Mouse (Mus musculus) ES-E14 (cell line): ENCODE measurements around the gene Zfp524. TPM values are rescaled to one million over a fixed set of nuclear protein-coding genes. Genes with fewer than 3 reads are reported as not detected.

Experiments
- DNase-seq: peaks from one replicate; pipeline ENCODE4 v3.0.0-alpha.2; 2013; ENCODE audit warnings: low read depth, low spot score
- H3K27ac ChIP-seq: 2 replicates; pipeline ENCODE4 v1.5.1; 2012; ENCODE audit warnings: low read depth, mild to moderate bottlenecking, low read length, moderate library complexity, mixed read lengths; ENCODE audit not compliant: poor library complexity, insufficient read depth, severe bottlenecking
- H3K36me3 ChIP-seq: 2 replicates; pipeline ENCODE4 v1.6.1; 2012; ENCODE audit warnings: mild to moderate bottlenecking, low read length, moderate library complexity, mixed read lengths; ENCODE audit not compliant: control insufficient read depth, poor library complexity, insufficient read depth, severe bottlenecking
- H3K4me1 ChIP-seq, 2 experiments: fragments of 150-350 bp in 1 of 2; sonication (generic) in 1 of 2; 2 replicates each; pipeline ENCODE4 v1.6.1; 2012; ENCODE audit warnings: low read length in 2 of 2, mild to moderate bottlenecking in 1 of 2, mixed read lengths in 1 of 2; ENCODE audit not compliant: control insufficient read depth in 2 of 2, insufficient read depth in 2 of 2, poor library complexity in 1 of 2
- H3K4me3 ChIP-seq, 2 experiments: fragments of 150-350 bp in 1 of 2; sonication (generic) in 1 of 2; 2 replicates each; pipeline ENCODE4 v1.5.1; 2012; ENCODE audit warnings: low read length in 2 of 2, low read depth in 1 of 2, mild to moderate bottlenecking in 1 of 2, mixed read lengths in 1 of 2; ENCODE audit not compliant: insufficient read depth in 1 of 2, poor library complexity in 1 of 2, severe bottlenecking in 1 of 2
- H3K9ac ChIP-seq: 2 replicates; pipeline ENCODE4 v1.6.1; 2012; ENCODE audit warnings: low read depth, mild to moderate bottlenecking, low read length, mixed read lengths; ENCODE audit not compliant: poor library complexity, insufficient read depth, severe bottlenecking
- H3K9me3 ChIP-seq: fragments of 150-350 bp; sonication (generic); 2 replicates; pipeline ENCODE4 v1.6.1; 2012; ENCODE audit warnings: low read depth, mild to moderate bottlenecking, low read length; ENCODE audit not compliant: control insufficient read depth, insufficient read depth
- CHD2 ChIP-seq: IDR thresholded peaks from 2 replicates; pipeline ENCODE4 v1.6.1; 2014; ENCODE audit warnings: mild to moderate bottlenecking, low read depth, low read length, inconsistent platforms
- HCFC1 ChIP-seq: IDR thresholded peaks from 2 replicates; pipeline ENCODE4 v1.6.1; 2012; ENCODE audit warnings: low read length, inconsistent platforms, borderline replicate concordance; ENCODE audit not compliant: insufficient read depth
- MAFK ChIP-seq: IDR thresholded peaks from 2 replicates; pipeline ENCODE4 v1.6.1; 2014; ENCODE audit warnings: mild to moderate bottlenecking, low read depth, low read length, inconsistent platforms; ENCODE audit not compliant: insufficient read depth
- ZC3H11A ChIP-seq: IDR thresholded peaks from 2 replicates; pipeline ENCODE4 v1.6.1; 2012; ENCODE audit warnings: low read depth, mild to moderate bottlenecking, inconsistent platforms, low read length, borderline replicate concordance
- ZNF384 ChIP-seq: IDR thresholded peaks from 2 replicates; pipeline ENCODE4 v1.6.1; 2012; ENCODE audit warnings: low read depth, low read length, inconsistent platforms
- in situ Hi-C, 2 experiments: fragments of 600-800 bp; cut with MboI; formaldehyde crosslinking; loops; one replicate each; pipeline ENCODE4 v1.15.1; 2025; ENCODE audit warnings: low sequenced_read_pairs in 2 of 2, inconsistent platforms in 1 of 2; ENCODE audit not compliant: unreplicated experiment in 2 of 2
- total RNA-seq: library from RNA; depleted of rRNA; stranded (reverse); fragments of 300-350 nt; gene quantifications from 2 replicates; pipeline ENCODE4 v1.2.3, GENCODE M21; 2012; rRNA removed

Zfp524 gene
- total RNA-seq, 1 experiment = 3.9 TPM

- TF ChIP-seq CHD2 (no peak), HCFC1 (no peak), ZNF384 (peak; percentile 89), MAFK (no peak), ZC3H11A (no peak)
- no peak for DNase-seq
- Histone ChIP-seq H3K9ac (no peak overlapping the region), H3K4me3 (no peak overlapping the region; a peak in 1 of 4 replicates), H3K4me1 (peaks cover 0 to 17% of the 10 kb centered on the region in 2 experiments; a peak in 3 of 4 replicates), H3K27ac (no peak overlapping the region), H3K36me3 (peaks cover 39% of the 10 kb centered on the region), H3K9me3 (no peaks in the 10 kb centered on the region)
- in situ Hi-C loops = no loop called here
These were observed 50.7 kb downstream of the Zfp524 start for GRCm38 (mm10) chr7:5064886-5065285.

Other genes starting within 250 kb of the Zfp524 start
- 0.11 TPM in 1 of 2 replicates, not detected in the other for gene Fam71e2, start 243.1 kb upstream of the Zfp524 start, total RNA-seq
- 1.2 and 2.1 TPM in 2 replicates for gene Il11, start 231.6 kb upstream of the Zfp524 start, total RNA-seq
- gene Tmem190, start 231.5 kb upstream of the Zfp524 start, total RNA-seq = not detected in 2 replicates
- gene Tmem238, start 224.8 kb upstream of the Zfp524 start, total RNA-seq = 13.0 and 27.7 TPM in 2 replicates
- gene Rpl28, start 221.5 kb upstream of the Zfp524 start, total RNA-seq = 1,352 and 1,377 TPM in 2 replicates
- 461 and 499 TPM in 2 replicates for gene Ube2s, start 201.8 kb upstream of the Zfp524 start, total RNA-seq
- gene Shisa7, start 169.7 kb upstream of the Zfp524 start, total RNA-seq = 6.9 and 8.4 TPM in 2 replicates
- gene Isoc2b, start 144.2 kb upstream of the Zfp524 start, total RNA-seq = 3.5 and 3.7 TPM in 2 replicates
- gene Isoc2a, start 137.3 kb upstream of the Zfp524 start, total RNA-seq = 13.0 and 16.1 TPM in 2 replicates
- 1.6 and 2.2 TPM in 2 replicates for gene Gm36210, start 107.9 kb upstream of the Zfp524 start, total RNA-seq
- 4.0 and 4.3 TPM in 2 replicates for gene Zfp628, start 99.2 kb upstream of the Zfp524 start, total RNA-seq
- gene Nat14, start 92.4 kb upstream of the Zfp524 start, total RNA-seq = 1.2 and 1.7 TPM in 2 replicates
- 0.94 and 1.3 TPM in 2 replicates for gene Ssc5d, start 88.6 kb upstream of the Zfp524 start, total RNA-seq
- 0.22 and 0.95 TPM in 2 replicates for gene Sbk2, start 50.0 kb upstream of the Zfp524 start, total RNA-seq
- not detected in 2 replicates for gene Sbk3, start 43.2 kb upstream of the Zfp524 start, total RNA-seq
- 2.9 and 3.4 TPM in 2 replicates for gene Zfp579, start 18.3 kb upstream of the Zfp524 start, total RNA-seq
- gene Fiz1, start 282 bp downstream of the Zfp524 start, total RNA-seq = 45.9 and 47.4 TPM in 2 replicates
- gene Gm44973, start 1.1 kb downstream of the Zfp524 start, total RNA-seq = not detected in 2 replicates
- gene Zfp865, start 6.0 kb downstream of the Zfp524 start, total RNA-seq = 12.9 and 18.4 TPM in 2 replicates
- 7.5 and 11.2 TPM in 2 replicates for gene Ccdc106, start 6.1 kb downstream of the Zfp524 start, total RNA-seq
- gene 4632433K11Rik, start 19.7 kb downstream of the Zfp524 start, total RNA-seq = not detected in 2 replicates
- 0.58 and 0.71 TPM in 2 replicates for gene Zfp784, start 24.0 kb downstream of the Zfp524 start, total RNA-seq
- gene Zfp580, start 37.1 kb downstream of the Zfp524 start, total RNA-seq = 2.6 and 3.3 TPM in 2 replicates
- 222 and 262 TPM in 2 replicates for gene U2af2, start 47.7 kb downstream of the Zfp524 start, total RNA-seq
- 51.8 and 59.1 TPM in 2 replicates for gene Epn1, start 65.8 kb downstream of the Zfp524 start, total RNA-seq
- gene Rfpl4, start 102.5 kb downstream of the Zfp524 start, total RNA-seq = not detected in 2 replicates
- gene Rasl2-9, start 111.5 kb downstream of the Zfp524 start, total RNA-seq = 0.27 and 0.32 TPM in 2 replicates
- gene Vmn1r55, start 135.3 kb downstream of the Zfp524 start, total RNA-seq = not detected in 2 replicates
- not detected in 2 replicates for gene Vmn1r56, start 182.3 kb downstream of the Zfp524 start, total RNA-seq
- gene Vmn1r57, start 204.1 kb downstream of the Zfp524 start, total RNA-seq = 0.11 and 0.13 TPM in 2 replicates